Mouse (Mus musculus) adrenal gland (tissue): ENCODE results near the gene Ly6g6c.

Source experiments
- intact Hi-C: fragments of 180-260 bp; cut with DNase I; formaldehyde crosslinking; loops from one replicate; pipeline ENCODE4 v1.15.1; 2025

Ly6g6c gene

DNA sequence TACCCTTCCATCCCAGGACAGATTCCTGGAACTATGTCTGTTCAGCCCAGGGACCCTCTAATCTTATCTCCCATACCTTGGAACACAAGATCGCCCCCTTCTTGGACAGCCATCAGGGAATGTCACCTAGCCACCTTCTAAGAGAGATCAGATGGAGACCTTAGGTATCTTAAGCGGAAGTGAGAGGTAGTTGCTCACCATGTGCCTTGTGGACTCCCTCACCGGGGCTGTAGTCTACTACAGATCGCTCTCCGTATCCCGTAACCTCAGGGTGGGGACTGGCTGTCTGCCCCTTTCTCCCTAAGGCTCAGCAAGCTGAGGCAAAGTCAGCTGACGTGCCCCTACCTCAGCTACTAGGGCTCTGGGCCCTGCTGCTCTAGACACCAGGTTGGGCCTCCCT is 38.9 kb downstream of the Ly6g6c start:
- intact Hi-C loops, result no loop called here

DNA sequence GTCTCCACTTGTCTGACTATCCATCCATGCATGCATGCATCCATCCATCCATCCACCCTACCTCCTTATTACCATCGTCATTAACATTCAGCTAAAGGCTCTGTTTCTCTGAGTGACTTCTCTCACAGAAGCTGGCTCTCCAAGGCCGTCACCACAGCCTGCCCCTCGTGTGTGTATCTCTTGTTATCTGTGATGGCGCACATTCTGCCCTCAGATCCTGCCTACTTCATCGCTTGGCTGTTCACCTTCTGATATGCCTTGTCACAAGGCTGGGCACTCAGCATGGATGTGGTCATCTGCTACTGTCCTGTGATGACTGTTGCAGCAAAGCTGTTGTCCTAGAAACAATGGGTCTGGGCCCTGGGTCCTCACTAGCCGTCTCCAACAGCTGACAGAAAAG is 39.6 kb downstream of the Ly6g6c start:
- intact Hi-C loops, result loop anchor here (5.0 kb wide), 1 partner anchor 82 kb away; no protein-coding TSS in a partner anchor

DNA sequence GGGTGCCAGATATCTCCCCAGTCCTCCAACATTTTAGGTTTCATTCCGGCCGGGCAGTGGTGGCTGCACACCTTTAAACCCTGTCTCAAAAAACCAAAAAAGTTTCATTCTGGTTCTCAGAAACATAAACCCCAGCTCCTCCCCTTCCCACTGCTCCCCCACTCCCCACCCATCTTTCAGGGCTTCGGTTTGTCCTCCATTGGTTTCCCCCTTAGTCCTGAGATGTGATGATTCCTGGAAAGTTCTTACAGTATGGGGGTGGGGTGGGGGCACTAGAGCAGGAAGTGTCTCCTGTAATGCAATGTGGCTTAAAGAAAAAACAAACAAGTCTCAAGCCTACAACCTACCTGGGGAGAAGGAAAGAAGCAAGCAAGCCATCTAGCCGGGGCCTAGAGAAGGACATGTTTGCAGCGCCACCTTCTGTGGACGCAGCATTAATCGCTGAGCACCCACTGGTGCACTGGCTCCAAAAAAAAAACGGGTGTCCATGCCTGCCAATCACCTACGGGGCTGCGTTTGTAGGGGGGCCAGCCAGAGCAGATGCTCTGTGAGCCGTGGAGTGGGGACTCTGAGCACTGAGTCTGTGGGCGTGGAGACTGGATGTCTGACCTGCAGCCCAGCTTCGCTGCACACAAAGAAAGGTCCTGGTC is 40.7 kb downstream of the Ly6g6c start:
- intact Hi-C loops, result loop anchor here (5.0 kb wide), 1 partner anchor 84 kb away; no protein-coding TSS in a partner anchor

DNA sequence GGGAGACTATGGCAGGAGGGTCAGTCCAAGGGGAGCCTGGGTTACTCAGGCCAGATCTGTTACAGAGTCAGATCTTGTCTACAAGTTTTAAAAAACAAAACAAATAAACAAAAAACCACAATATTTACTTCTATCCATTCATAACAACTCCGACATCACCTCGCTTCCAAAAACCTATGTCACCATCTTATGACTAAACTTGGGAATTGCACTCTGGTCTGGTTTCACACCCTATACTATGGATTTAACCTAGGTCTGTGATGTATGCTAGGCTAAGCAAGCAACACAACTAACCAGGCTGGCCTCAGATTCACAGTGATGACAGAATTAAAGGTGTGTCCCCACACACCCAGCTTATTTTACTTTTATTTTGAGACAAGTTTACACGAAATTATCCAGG is 41.3 kb downstream of the Ly6g6c start:
- intact Hi-C loops, result loop anchor here (5.0 kb wide), 1 partner anchor 84 kb away; no protein-coding TSS in a partner anchor

DNA sequence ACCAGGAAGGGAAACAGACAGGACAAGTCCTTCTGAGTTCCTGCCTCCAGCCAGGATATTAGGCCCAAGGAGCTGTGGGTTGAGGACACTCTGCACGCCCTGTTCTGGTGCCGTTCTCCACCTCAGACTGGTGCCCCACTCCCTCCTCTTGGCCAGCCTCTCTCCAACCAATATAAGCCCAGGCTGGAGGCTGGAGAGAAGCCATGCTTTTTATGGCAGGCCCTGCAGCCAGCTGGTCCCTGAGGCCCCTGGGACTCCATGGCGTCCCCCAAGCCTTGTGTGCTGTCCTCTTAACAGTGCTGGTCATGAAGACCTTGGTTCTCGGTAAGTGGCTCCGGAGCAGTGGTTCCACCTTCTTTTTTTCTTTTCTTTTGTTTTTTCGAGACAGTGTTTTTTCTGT is 42.9 kb downstream of the Ly6g6c start, which contains the start of gene Ly6g5c:
TSS of gene Ly6g5c (plus strand) at position 183 of the 400 bp plus-strand sequence.
- intact Hi-C loops, result loop anchor here (5.0 kb wide), 1 partner anchor 86 kb away; no protein-coding TSS in a partner anchor

DNA sequence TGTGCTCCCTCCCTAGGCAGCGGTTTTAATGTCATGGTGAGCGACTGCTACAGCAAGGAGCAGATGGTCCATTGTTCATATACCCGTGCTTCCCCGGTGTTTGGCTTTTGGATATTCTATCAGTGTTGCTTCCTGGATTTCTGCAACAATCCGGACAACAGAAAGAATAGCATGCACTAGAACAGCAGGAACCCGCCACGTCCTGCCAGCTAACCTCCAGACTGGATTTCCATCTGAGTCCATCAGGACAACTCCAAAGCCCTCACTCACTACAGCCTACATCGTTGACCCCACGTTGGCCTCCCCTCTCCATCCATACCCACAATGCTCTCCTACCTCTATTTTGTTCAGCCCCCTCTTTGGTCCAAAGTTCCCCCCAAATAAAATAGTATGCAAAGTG is 46.6 kb downstream of the Ly6g6c start:
- intact Hi-C loops, result no loop called here

DNA sequence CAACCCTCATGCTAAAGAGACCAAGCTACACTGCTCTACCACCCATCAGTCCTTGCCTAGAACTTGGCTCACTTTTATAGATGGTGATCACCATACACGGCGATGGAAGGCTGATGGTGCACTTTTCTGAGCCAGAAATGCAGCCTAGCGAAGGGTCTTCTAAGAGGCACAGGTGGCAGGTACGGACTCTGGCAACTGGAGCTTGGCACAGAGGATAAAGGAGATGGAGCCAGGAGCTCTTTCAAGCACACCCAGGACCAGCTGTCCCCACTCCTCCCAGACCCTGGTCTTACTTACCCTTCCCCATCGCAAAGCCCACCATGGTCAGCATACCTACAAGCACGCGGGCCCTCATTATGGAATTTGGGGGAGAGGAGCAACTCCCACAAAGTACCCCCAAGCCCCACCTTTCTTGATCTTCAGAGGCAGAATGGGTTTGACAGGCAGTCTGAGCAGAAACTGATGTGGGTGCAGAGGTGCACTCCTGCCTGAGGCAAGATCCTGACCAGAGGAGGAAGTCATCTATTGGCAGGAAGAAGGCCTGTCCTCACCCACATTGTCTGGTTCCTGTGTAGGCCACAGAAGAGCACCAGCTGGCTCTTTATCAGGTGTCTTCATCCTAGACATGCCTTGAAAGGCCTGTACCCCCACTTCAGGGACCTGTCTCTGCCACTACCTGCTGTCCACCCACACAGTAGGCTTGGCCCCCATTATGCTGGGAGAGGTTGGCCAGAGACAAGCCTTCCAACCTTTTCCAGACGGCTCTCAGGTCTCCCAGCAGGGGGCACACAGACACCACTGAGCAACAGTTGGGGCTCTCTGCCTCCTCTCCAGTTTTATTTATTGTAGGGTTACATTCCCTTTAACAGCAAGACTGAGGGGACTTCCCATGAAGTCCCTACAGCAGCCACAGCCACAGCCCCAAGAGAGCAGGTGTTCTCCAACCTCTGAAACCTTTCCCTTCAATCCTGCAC is 50.1 kb downstream of the Ly6g6c start, which contains the start of gene Ly6g5b:
TSS of gene Ly6g5b (minus strand) at position 383 of the 974 bp plus-strand sequence.
- intact Hi-C loops, result no loop called here
